Mouse (Mus musculus) left cerebral cortex, postnatal 4 days (tissue): ENCODE data around the gene Ramp2. TPM values are rescaled to one million over a fixed set of nuclear protein-coding genes. Genes with fewer than 3 reads are reported as not detected.

Source experiments
- DNase-seq: peaks from one replicate; pipeline ENCODE4 v3.0.0-alpha.2; 2022
- intact Hi-C: fragments of 180-260 bp; cut with DNase I; formaldehyde crosslinking; loops from one replicate; pipeline ENCODE4 v1.15.1; 2025
- total RNA-seq, 2 experiments: library from RNA; stranded (reverse); gene quantifications; 2 replicates each; pipeline ENCODE4 v1.2.3; 2021

Ramp2 gene
- total RNA-seq, 2 experiments from 2014 or later: 56.2 to 64.0 TPM

DNA sequence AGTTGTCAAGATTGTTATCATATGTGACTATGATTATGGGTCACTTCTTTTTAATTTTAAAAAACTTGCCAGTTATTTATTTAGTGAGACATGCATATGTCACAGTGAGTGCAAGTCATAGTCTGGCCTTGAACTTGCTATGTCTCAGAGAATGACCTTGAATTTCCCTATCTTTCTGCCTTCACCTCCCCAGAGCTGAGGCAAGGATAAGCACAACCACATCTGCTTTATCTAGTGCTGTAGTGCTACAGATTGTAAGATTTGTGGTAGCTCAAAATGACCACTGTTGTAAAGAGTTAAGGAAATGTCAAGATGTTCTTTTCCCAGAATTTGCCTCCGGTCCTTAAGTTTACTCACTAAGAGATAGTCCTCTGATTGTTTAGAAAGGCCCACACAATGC is 12.6 kb upstream of the Ramp2 start:
- no peak for DNase-seq
- intact Hi-C loops: no loop called here

DNA sequence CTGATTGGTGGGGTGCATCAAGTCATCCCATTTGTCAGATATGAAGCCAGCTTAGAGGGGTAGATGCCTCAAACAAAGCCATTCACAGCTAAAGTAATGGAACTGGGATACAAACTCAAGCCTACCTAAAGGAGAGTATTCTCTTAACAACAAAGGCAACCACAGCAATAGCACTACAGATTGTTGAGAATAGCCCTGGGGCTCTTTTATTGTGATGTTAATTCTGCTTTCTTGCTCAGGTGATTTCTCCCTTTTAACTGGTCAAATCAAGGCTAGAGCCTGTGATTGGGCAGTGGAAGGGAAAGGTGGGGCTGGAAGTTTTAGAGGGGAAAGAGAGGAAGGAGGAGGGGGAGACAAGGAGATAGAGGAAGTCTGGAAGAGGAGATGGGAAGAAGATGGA is 11.7 kb upstream of the Ramp2 start:
- intact Hi-C loops: no loop called here
- no peak for DNase-seq

DNA sequence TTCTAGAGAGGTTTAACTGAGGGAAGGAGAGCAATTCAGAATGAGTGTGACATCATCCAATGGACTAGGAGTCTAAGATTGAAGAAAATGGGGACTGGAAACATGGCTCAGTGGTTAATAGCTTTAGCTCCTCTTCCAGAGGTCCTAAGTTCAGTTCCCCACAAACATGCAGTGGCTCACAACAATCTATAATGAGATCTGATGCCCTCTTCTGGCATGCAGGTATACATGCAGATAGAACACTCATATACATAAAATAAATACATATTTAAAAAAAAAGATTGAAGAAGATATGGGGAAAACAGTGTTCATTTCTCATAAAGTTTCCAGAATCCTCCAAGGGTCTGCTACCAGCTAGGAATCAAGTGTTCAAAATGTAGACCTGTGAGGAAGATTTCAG is 10.4 kb upstream of the Ramp2 start:
- no peak for DNase-seq
- intact Hi-C loops: no loop called here

DNA sequence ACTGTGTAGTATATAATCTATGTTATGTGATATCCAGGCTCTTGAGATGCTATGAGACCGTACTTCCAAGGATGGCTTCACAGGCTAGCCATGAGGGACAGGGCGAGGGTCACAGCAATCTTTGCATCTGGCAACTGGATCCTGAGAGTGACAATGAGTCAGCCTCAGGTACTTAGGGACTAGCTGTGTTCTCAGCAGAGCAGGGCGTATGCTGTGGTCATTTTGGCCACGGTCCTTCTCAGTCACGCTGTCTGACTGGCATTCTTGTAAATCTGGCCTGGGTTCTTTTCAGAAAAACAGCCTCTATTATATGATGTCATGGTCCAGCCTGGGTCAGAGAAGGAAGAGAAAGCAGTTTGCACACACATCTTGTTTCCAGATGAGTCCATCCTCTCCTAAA is 9.0 kb upstream of the Ramp2 start:
- DNase-seq: no peak
- intact Hi-C loops: no loop called here

DNA sequence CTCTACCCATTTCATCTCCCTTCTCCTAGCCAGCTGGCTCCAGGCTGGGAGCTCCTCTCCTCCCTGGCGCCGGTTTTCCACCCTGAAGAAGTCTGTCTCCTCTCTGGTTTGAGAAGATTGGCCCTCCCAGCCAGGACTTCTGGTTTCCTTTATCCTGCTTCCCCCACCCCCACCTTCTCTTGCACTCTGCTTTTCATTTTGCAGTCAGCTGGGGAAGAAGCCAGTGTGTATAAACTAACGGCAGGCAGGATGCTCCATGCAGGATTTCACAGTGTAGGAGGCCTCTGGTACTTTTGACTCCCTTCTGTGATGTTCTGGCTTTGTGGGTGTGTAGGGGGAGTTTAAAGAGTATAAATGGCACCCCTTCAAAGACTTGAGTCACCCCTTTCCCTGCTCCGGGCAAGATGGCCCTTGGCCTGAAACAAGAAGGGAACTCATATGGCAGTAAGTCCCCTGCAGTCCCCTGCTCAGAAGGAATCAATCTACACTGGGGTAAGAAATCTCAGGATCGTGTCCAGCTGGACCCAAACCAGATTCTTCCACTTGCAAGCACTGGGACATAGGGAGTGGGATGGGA is 7.7 kb upstream of the Ramp2 start:
- intact Hi-C loops: no loop called here
- peak; percentile 72 for DNase-seq

DNA sequence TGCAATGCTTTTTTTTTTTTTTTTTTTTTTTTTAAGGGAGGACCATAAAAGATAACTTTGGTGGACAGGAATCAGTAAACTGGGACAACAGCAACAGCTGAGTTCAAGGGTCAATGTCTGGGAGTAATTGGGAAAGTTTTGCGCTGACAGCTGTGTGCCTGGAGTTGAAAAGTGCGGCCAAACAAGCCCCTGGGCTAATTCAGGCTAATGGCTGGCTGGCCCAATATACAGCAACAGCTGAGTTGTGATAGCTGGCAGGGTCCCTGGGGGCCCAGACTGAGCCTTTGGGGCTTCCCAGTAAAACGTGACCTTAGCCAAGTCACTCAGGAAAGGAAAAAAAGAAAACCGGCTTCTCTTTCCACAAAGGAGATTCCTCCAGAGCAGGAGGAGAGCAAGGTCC is 757 bp upstream of the Ramp2 start:
- intact Hi-C loops: loop anchor here (5.0 kb wide), 1 partner anchor 33 kb away; no protein-coding TSS in a partner anchor
- DNase-seq: no peak

DNA sequence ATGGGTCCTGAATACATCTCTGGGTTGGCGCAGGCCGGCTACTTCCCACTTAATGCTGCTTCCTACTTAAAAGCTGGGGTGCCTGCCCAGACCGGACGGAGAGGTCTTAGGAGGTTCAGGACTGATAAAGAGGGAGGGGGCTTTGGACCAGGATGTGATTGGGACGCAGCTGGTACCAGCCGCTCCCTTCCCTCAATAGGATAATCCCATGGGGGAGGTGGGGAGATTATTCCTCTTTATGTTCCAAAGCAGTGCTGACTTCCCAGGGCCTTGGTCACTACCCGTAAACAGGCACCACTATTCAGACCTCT is 829 bp downstream of the Ramp2 start:
- DNase-seq: no peak
- intact Hi-C loops: loop anchor here (5.0 kb wide), 1 partner anchor 34 kb away; no protein-coding TSS in a partner anchor

DNA sequence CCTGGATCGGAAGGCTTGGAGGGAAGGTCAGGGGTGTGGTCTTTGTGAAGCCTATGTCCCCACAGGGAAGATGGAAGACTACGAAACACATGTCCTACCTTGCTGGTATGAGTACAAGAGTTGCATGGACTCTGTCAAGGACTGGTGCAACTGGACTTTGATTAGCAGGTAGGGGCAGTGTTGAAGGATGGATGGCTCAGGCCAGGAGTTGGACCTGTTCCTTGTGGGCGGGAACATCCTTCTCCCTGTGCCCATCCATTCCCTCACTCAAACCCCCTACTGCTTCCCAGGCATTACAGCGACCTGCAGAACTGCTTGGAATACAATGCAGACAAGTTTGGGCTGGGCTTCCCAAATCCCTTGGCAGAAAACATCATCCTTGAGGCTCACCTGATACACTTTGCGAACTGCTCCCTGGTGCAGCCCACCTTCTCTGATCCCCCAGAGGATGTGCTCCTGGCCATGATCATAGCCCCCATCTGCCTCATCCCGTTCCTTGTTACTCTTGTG is 1.7 kb downstream of the Ramp2 start:
- intact Hi-C loops: loop anchor here (5.0 kb wide), 1 partner anchor 35 kb away; no protein-coding TSS in a partner anchor
- DNase-seq: no peak

DNA sequence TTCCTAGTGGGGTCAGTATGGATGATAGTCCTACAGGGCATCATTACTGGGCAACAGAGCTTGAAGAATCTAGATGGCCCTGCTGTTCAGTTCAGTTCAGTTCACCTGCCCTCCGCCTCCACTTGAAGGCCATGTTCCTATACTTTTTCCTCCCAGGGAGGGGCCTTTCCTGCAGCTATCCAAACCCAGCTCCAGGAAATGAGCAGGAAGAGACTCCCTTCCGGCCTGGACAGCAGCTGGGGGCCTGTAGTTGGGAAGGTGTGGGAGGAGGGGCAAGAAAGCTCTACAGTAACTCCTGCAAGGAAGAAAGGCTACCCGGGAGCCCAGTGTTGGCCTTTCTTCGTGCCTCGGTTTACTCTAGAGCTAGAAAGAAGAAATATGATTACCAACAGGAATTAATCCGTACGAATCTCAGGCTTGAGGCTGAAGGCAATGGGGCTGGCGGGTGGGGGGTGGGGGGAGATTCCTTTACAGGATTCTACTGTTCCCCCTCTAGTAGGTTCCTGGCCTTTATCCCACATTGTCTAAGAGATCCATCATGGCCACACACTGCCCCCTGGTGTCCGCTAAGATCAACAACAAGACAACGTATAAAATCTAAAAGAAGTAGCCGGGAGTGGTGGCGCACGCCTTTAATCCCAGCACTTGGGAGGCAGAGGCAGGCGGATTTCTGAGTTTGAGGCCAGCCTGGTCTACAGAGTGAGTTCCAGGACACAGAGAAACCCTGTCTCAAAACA is 2.6 kb downstream of the Ramp2 start:
- DNase-seq: peak; percentile 62
- intact Hi-C loops: loop anchor here (5.0 kb wide), 1 partner anchor 36 kb away; no protein-coding TSS in a partner anchor

DNA sequence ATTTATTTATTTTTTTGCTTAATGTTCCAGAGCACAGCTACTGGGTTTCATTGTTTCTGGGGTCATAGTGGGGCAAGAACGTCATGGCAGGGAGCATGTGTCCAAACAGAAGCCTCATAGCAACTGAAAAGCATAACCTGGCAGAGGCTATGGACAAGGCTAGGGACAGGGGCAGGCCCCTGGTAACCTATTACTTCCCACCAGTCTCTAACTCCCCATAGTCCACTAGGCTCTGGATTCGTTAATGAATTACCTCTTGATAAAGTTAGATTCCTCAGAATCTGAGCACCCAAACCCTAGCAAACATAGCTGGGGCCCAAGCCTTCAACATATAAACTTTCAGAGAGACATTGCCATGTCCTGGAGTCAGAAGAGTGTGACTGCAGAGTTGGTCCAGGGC is 5.2 kb downstream of the Ramp2 start:
- intact Hi-C loops: no loop called here
- no peak for DNase-seq

DNA sequence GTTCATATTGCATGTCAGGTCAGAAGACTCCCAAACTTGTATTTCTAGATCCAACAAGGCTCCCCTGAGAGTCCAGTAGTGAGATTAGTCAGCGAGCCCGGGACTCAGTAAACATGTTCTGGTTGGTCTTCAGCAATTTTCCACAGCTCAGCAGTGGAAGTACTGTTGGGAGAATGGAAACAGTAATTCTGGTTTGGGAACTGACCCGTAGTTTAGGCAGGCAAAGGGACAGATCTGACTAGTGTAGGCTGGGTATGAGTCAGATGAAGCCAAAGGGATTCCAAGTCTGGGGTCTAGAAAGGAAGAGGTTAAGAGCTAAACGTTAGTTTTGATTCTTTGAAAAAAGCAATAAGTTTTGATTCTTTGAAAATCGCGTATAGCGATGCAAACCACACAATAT is 7.1 kb downstream of the Ramp2 start:
- no peak for DNase-seq
- intact Hi-C loops: no loop called here

DNA sequence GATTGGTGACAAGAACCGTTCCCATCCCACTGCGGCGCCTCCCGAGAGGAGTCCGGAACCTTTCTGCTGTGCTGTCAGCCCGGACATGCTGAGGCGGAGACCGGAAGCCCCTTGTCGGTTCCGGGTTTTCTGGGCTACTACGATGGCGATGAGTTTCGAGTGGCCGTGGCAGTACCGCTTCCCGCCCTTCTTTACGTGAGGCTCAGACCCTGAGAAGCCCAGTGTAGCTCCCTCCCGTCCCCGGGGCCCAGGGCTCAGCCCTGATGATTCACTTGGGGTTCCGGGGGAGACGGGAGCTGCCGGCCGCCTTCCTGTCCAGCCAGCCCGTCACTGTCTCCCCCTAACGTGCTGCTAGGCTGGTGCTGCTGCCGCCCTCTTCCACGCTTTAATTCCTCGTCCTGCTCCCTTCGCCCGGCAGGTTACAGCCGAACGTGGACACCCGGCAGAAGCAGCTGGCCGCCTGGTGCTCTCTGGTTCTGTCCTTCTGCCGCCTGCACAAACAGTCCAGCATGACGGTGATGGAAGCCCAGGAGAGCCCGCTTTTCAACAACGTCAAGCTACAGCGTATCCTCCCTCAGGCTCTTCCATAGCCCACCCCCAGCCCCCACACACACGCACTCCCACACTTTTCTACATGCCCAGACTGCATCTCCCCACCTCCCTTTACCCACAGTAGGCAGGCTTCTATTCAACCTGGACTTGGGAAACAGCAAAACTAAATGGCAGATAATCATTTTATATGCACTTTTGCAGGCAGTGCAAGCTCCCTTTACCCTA is 8.0 kb downstream of the Ramp2 start, which contains the start of gene Vps25:
TSS of gene Vps25 (plus strand) at position 95 of the 777 bp plus-strand sequence.
- intact Hi-C loops: no loop called here
- peak; percentile 80 for DNase-seq

DNA sequence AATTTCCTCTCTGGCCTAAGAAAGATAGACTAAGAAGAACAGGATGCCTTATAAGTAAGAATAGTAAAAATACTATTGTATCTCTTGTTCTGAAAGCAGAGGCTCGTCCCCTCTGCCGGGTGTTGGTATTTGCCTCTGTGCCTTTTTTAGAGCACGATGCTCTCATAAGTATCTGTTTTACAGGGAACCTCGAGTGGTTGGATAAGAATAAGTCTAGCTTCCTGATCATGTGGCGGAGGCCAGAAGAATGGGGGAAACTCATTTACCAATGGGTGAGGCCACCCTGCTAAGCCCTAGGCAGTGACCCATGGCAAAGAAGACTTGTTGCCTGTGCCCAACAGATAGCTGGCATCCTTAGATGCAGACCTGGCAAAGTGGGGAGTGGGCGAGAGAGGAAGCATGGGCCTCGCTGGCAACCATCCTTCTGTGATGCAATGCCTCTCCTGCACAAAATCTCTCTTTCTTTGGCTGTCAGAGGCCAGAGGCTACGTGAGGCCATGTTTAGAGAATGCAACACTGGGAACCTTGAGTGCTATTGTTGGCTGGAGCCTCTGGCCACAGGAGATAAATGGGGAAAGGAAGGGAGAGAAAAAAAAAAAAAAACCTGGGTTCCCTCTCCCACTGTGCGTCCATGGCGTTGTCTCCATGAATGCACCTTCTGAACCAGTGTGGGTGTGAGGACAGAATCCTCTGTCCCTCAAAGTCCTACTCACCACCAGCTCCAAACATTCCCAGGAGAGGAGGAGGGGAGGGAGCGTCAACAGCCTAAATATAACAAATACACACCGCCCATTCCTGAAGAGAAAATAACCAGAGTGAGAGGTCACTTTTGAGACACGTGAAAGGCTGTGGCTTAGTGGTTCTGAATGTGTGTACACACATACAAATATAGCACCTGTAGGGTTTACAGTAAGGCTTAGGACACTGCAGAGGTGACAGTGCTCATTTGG is 10.3 kb downstream of the Ramp2 start:
- no peak for DNase-seq
- intact Hi-C loops: no loop called here

DNA sequence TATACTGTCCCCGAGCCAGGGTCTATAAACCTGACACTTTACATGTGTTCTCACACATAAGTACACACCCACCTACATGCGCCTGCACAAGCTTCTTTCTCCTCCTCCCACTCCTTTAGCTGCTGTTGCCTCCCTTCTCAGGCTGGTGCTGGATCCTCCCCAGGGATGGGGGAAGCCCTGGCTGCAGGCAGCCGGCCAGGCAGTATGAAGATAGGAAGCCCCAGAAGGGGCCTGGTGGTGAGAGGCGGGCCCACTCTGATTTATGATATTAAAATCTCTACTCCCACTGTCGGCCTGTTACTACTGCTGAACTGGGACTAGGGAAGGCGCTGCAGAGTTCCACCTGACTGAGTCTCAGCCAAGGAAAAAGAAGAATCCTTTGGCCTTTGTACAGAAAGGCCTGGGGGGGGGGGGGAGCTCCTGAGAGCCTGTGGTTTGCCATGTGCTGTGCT is 13.5 kb downstream of the Ramp2 start:
- intact Hi-C loops: no loop called here
- no peak for DNase-seq

DNA sequence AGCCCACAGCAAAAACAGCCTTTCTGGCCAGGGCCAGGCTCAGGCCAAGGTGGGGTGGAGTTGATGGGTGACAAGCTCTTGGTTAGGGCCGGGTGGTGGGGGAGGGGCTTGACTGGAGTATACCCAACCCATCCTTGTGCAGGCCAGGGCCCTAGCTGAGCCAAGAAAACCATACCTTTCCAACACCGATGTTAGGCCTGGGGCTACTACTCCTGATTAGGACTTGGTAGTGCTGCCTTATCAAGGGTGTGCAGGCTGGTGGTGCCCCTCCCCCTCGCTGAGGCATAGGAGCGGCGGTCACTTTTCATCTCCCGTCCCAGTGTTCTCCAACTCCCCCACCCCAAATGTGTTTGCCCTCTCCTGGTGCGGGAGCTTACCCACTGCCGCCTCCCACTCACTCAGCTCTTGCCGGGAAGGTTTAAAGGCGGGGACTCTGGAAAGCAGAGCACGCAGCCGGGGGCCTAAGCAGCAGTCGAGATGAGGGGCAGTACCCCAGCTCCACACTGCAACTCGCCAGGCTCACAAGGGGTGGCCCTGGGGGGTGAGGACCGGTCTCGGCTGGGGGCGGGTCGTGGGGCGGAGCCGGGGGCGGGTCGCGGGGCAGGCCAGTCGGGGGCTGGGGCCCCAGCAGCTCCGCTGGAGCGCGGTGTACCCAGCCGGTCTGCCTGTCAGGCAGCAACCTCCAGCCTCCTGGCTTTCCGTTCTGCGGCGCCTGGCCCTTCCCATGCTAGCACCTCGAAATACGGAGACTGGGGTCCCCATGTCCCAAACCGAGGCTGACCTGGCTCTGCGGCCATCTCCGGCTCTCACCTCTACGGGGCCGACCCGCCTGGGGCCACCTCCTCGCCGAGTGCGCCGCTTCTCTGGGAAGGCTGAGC is 14.4 kb downstream of the Ramp2 start, which contains the start of gene Wnk4:
TSS of gene Wnk4 (plus strand) at position 620 of the 878 bp plus-strand sequence.
- intact Hi-C loops: no loop called here

DNA sequence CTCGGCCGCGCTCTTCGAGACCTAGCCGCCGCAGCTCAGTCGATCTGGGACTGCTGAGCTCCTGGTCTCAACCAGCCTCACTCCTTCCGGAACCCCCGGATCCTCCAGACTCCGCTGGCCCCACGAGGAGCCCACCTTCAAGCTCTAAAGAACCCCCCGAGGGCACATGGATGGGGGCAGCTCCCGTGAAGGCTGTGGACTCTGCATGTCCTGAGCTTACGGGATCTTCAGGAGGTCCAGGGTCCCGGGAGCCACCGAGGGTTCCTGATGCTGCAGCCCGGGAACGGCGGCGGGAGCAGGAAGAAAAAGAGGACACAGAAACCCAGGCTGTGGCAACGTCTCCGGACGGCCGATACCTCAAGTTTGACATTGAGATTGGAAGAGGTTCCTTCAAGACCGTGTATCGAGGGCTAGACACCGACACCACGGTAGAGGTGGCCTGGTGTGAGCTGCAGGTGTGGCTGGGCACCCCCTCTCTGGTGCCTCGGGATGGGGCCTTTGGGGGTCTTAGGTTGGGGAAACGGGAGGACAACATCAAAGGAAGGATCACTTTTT is 15.1 kb downstream of the Ramp2 start:
- DNase-seq: no peak
- intact Hi-C loops: no loop called here

More for the DNA sequence above, 14.4 kb downstream of the Ramp2 start, which contains the start of gene Wnk4:
- DNase-seq: peak; percentile 62

DNA sequence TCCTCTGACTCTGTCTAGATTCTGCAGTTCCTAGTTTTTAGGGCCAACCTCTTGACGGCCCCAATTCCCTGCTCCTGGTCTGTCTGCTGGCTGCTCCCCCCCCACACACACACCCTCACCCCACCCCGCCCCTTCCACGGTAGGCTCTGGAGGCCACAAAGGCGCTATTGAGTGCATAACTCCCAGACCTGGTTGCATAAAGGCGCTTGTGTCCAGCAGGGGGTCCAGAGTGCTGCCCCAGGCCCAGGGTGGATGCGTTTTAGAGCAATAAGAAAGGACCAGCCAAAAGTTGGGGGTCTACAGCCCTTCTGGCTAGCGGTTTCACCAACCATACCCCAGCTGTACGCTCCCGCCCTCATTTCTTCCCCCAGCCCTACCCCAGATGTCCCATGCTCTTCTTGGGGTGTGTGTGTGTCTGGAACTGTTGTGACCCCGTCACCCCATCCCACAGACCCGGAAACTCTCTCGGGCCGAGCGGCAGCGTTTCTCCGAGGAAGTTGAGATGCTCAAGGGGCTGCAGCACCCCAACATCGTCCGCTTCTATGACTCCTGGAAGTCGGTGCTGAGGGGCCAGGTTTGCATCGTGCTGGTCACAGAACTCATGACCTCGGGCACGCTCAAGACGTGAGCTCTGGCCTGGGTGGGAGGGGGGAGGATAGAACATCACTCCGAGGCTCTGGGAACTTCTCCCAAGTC is 16.6 kb downstream of the Ramp2 start:
- DNase-seq: no peak
- intact Hi-C loops: no loop called here
